Mouse (Mus musculus) ES-Bruce4 (cell line): Measurements from ENCODE around the gene Diras1.
"Not testable (repeated sequence)": the region's sequence is repeated elsewhere in the genome, so short reads cannot be mapped to it uniquely, and the experiment has no call there.

Experiments used
- CTCF ChIP-seq: IDR thresholded peaks from one replicate; pipeline ENCODE4 v1.8.1; 2011; ENCODE audit warnings: low read depth, low read length
- EP300 ChIP-seq: IDR thresholded peaks from 2 replicates; pipeline ENCODE4 v1.6.1; 2011; ENCODE audit warnings: low read depth, low read length; ENCODE audit not compliant: insufficient read depth

DNA sequence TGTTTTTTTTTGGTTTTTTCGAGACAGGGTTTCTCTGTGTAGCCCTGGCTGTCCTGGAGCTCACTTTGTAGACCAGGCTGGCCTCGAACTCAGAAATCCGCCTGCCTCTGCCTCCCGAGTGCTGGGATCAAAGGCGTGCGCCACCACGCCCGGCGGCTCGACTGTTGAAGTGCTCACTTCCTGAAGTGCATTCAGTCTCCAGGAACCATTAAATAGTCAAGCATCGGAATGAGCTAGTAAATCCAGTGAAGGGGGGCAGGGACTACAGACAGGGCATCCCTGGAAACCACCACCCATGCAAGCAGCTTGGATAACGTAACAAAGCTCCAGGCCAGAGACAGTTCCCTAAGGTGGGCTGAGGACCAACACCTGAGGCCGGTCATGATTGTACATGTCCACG lies 19.8 kb upstream of the Diras1 start:
- not testable (repeated sequence) for TF ChIP-seq CTCF, EP300
